Mouse (Mus musculus): ENCODE results near the gene Orc1. TPM values are rescaled to one million over a fixed set of nuclear protein-coding genes. Genes with fewer than 3 reads are reported as not detected.

Gene Orc1
- polyA plus RNA-seq, 1 experiment from 2014 or later: 24.9 TPM

Other genes starting within 250 kb of the Orc1 start
- gene Shisal2a, start 196.1 kb upstream of the Orc1 start, polyA plus RNA-seq (2016; fragmentation: Nextera tagmentation; extraction: Ambion mirVana): 2.2 and 2.6 TPM in 2 replicates
- gene Gpx7, start 172.5 kb upstream of the Orc1 start, polyA plus RNA-seq (2016; fragmentation: Nextera tagmentation; extraction: Ambion mirVana): 52.1 and 52.8 TPM in 2 replicates
- 72.7 and 80.9 TPM in 2 replicates for gene Tut4, start 120.0 kb upstream of the Orc1 start, polyA plus RNA-seq (2016; fragmentation: Nextera tagmentation; extraction: Ambion mirVana)
- 124 TPM in 2 replicates for gene Prpf38a, start 87 bp upstream of the Orc1 start, polyA plus RNA-seq (2016; fragmentation: Nextera tagmentation; extraction: Ambion mirVana)
- gene Cc2d1b, start 40.5 kb downstream of the Orc1 start, polyA plus RNA-seq (2016; fragmentation: Nextera tagmentation; extraction: Ambion mirVana): 20.9 and 21.3 TPM in 2 replicates
- 1.1 and 1.4 TPM in 2 replicates for gene 3110021N24Rik, start 140.2 kb downstream of the Orc1 start, polyA plus RNA-seq (2016; fragmentation: Nextera tagmentation; extraction: Ambion mirVana)
- 3.9 and 4.5 TPM in 2 replicates for gene Zfyve9, start 201.4 kb downstream of the Orc1 start, polyA plus RNA-seq (2016; fragmentation: Nextera tagmentation; extraction: Ambion mirVana)

Measured in midbrain, embryonic 10.5 days (tissue).